Comparison of ENCODE assay signal across 8 mouse cellular contexts in the genomic region with DNA sequence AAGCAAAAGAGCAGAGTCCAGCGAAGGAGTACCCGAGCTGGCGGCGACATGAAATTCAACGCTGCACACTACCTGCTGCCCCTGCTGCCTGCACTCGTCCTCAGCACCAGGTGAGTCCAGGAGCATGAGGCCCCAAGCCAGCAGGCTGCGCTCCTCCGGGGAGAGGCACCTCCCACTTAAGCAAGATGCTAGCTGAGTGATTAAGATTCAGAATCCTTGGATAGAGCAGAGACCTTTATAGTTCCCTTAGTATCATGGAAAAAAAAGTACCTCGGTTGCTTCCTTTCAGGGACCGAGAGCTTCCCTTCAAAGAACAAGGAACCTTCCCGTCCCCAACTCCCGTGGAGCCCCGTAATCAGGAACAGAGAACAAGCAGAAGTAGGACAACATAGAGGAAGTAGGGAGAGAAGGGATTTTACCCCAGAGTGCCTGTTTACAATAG. TPM values are rescaled to one million over a fixed set of nuclear protein-coding genes. Genes with fewer than 3 reads are reported as not detected.
A peak's percentile ranks its signal among the peaks of the same experiment; 100 is the strongest.
DNase-seq lines count a peak whose midpoint lies in the region; ATAC-seq and TF ChIP-seq lines count a peak whose summit lies in the region.

No protein-coding gene starts in this region.

- H3K4me1 ChIP-seq in kidney, embryonic 14.5 days (ENCODE audit: control insufficient read depth, insufficient read depth, low read length): no peaks in the 10 kb centered on the region
- no peaks in the 10 kb centered on the region; the same call in 1 of the 2 replicates for H3K4me1 ChIP-seq in cortical plate, adult 2 months (ENCODE audit: control insufficient read depth, insufficient read depth, low read length)
- H3K4me1 ChIP-seq in midbrain, embryonic 10.5 days: peaks cover 15% of the 10 kb centered on the region

- peak overlapping the region; percentile 47 for H3K4me3 ChIP-seq in kidney, embryonic 14.5 days (ENCODE audit: low read length)
- H3K4me3 ChIP-seq in cortical plate, adult 2 months (ENCODE audit: insufficient read depth, low read length): peak overlapping the region; percentile 75
- H3K4me3 ChIP-seq in midbrain, embryonic 10.5 days: peak overlapping the region; percentile 63

- no peaks in the 10 kb centered on the region for H3K9me3 ChIP-seq in kidney, embryonic 14.5 days (ENCODE audit: control insufficient read depth, low read length)
- no peaks in the 10 kb centered on the region for H3K9me3 ChIP-seq in midbrain, embryonic 10.5 days (replicated peaks)

- DNase-seq in kidney, postnatal 14 days: no peak
- DNase-seq in midbrain, embryonic 10.5 days (ENCODE audit: low spot score): no peak
- no peak for DNase-seq in thymus, postnatal 4 days
- DNase-seq in natural killer cell, adult 2 months (ENCODE audit: low spot score in 2 of 2): no peak

- 2% methylated on average over 13 of the region's 13 CpGs for WGBS in kidney, embryonic 14.5 days
- WGBS in midbrain, embryonic 10.5 days: 2% methylated on average over 13 of the region's 13 CpGs

- peak overlapping the region; percentile 86 for H3K4me2 ChIP-seq in kidney, embryonic 14.5 days (replicated peaks; ENCODE audit: low read depth, low read length)

- no peaks in the 10 kb centered on the region for H3K36me3 ChIP-seq in kidney, embryonic 14.5 days (ENCODE audit: control insufficient read depth, insufficient read depth, low read length)
- no peaks in the 10 kb centered on the region for H3K36me3 ChIP-seq in midbrain, embryonic 10.5 days

- TF ChIP-seq CTCF in cortical plate, adult 2 months (IDR thresholded peaks at IDR 0.05; ENCODE audit: extremely low read depth, insufficient read depth, low read length): no peak

- TF ChIP-seq POLR2A in cortical plate, adult 2 months (IDR thresholded peaks at IDR 0.05; ENCODE audit: extremely low read depth, insufficient read depth, low read length): no peak; the same call in 1 of the 2 replicates

- H3K27ac ChIP-seq in kidney, embryonic 14.5 days (ENCODE audit: low read depth, low read length): no peak overlapping the region
- H3K27ac ChIP-seq in cortical plate, adult 2 months (ENCODE audit: insufficient read depth, low read length): peak overlapping the region; percentile 54
- H3K27ac ChIP-seq in midbrain, embryonic 10.5 days (replicated peaks): peak overlapping the region; percentile 81

- H3K9ac ChIP-seq in kidney, embryonic 14.5 days (ENCODE audit: low read depth, low read length): peak overlapping the region; percentile 50

- no peaks in the 10 kb centered on the region; the same call in 1 of the 2 replicates for H3K27me3 ChIP-seq in kidney, embryonic 14.5 days (ENCODE audit: control insufficient read depth, insufficient read depth, low read length)
- H3K27me3 ChIP-seq in midbrain, embryonic 10.5 days (ENCODE audit: low read depth, poor library complexity, severe bottlenecking): peaks cover 26% of the 10 kb centered on the region

- ATAC-seq in kidney, embryonic 14.5 days (ENCODE audit: low FRiP score, low TSS enrichment): peak; percentile 82; the same call in 1 of the 2 replicates
- ATAC-seq in hematopoietic stem cell, adult 5-6 weeks (replicated peaks in 1 of 2; ENCODE audit: insufficient read depth in 1 of 2, low FRiP score in 2 of 2, low TSS enrichment in 1 of 2, low read depth in 1 of 2, poor library complexity in 2 of 2, severe bottlenecking in 2 of 2): peak; percentile 51 to 64
- no peak for ATAC-seq in erythroblast, adult 5-6 weeks (replicated peaks; ENCODE audit: low FRiP score, poor library complexity, severe bottlenecking)

RNA-seq across cellular contexts. Expression of a gene that starts 0.6 kb away (rescaled TPM):
- 1.1 and 2.8 TPM in 2 replicates for polyA plus RNA-seq in kidney, embryonic 14.5 days (2014; fragmentation: Nextera tagmentation; extraction: Ambion mirVana)
- polyA plus RNA-seq in cortical plate, adult 2 months (2012; rRNA removed): 59.8 and 64.3 TPM in 2 replicates
- 0.69 TPM in 1 of 2 replicates, not detected in the other for total RNA-seq in hematopoietic stem cell, adult 5-6 weeks (2017)
- 1.7 and 3.1 TPM in 2 replicates for polyA plus RNA-seq in midbrain, embryonic 10.5 days (2016; fragmentation: Nextera tagmentation; extraction: Ambion mirVana)
- not detected in 2 replicates for total RNA-seq in erythroblast, adult 5-6 weeks (2015; ENCODE audit: low replicate concordance)
- total RNA-seq in erythroblast, adult 5-6 weeks (2017; ENCODE audit: low replicate concordance): not detected in 2 replicates

Comparison
In these comparisons a context has a peak if more than half of its experiments do, and no peak if none do; other contexts are left out.
1. RNA of a gene that starts 0.6 kb away (polyA plus RNA-seq): 59.8 to 64.3 TPM in cortical plate, adult 2 months; 1.1 to 2.8 TPM in kidney, embryonic 14.5 days and 1.7 to 3.1 TPM in midbrain, embryonic 10.5 days; every median in the first group is over 10 times any median in the second.
2. Peak in every context shown above with its lines, with median percentiles within 50 percentile points of each other: H3K4me3 ChIP-seq.